Mouse (Mus musculus): Measurements from ENCODE around the gene Sobp.

DNA sequence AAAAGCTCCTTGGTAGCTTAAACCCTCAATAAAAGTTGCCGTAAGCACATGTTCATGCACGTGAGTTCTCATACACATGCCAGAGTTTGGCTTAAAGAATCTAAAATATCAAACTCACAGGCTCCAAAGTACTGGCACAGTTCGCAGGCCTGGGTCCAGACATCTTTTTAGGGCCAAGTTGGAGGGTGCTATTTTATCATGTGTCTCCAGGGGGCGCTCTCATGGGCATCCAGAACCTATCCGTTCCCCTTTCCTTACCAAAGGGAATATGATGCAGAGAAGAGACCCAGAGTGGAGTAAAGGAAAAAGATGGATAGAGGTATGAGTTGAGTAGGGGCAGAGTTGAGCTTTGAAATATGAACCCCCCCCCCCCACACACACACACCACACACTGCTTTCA, 121.9 kb downstream of the Sobp start:
- TF ChIP-seq CTCF (IDR thresholded peaks at IDR 0.05; ENCODE audit: low read depth, low read length) (no peak), POLR2AphosphoS5 (IDR thresholded peaks at IDR 0.05; ENCODE audit: insufficient replicate concordance, low read depth, low read length) (no peak), GATA1 (IDR thresholded peaks at IDR 0.05; ENCODE audit: borderline replicate concordance, low read length) (no peak), GATA2 (IDR thresholded peaks at IDR 0.05; ENCODE audit: borderline replicate concordance, low read depth, low read length) (no peak)
